Mouse (Mus musculus) right cerebral cortex, postnatal 36 days (tissue): ENCODE results near the gene Draxin.
"Not testable (repeated sequence)": the region's sequence is repeated elsewhere in the genome, so short reads cannot be mapped to it uniquely, and the experiment has no call there.

Experiments used
- DNase-seq, 2 experiments: peaks; one replicate each; pipeline ENCODE4 v3.0.0; 2022; ENCODE audit warnings: low spot score in 2 of 2, mixed read lengths in 1 of 2

The Draxin gene

GRCm38 (mm10) chr4:148152547-148152946 lies 22.0 kb upstream of the Draxin start:
- DNase-seq = no peak

DNA sequence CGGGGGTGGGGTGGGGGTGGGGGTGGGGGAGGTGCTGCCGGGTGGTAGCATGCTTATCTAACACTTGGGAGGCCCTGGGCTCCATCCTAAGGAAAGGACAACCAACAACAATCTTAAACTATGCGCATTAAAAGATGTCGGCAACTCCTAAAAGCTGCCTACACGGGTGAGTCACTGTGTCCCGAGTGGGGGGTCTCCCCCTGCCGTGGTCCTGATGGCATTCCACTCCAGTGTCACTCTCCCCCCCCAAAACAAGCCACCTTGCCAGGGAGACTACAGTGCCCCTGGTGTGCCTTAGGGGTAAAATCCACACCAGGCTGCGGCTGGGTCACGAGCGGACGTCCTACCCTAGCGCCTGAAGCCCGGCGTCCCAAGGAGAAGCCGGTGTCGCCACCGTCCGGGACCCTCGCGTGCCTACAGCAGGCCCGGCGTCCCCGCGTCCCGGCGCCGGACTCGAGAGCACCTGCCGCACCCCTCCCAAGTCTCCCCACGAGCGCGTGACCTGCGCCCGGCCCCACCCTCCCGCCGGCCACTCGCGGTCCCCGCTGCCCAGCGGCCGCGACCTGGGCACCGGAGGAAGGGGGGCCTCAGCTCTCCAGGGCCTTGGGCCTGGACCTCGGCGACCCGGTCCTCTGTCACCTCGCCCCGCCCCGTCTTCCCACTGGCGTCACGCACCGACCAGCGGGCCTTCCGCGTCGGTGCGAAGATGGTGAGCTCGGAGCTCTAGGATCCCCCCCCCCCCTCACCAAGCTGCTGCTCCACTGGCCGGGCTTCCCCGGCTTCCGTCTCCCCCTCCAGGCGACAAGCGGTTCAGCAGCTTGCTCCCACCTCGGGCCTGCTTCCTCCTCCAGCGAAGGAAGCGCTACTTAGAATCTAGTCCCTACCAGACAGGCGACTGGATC lies 21.0 kb upstream of the Draxin start, which contains the start of gene Fbxo6:
Gene Fbxo6, minus strand, starts transcription at position 874 of the 902 bp plus-strand sequence.
- peak; percentile 79 to 85 for DNase-seq

DNA sequence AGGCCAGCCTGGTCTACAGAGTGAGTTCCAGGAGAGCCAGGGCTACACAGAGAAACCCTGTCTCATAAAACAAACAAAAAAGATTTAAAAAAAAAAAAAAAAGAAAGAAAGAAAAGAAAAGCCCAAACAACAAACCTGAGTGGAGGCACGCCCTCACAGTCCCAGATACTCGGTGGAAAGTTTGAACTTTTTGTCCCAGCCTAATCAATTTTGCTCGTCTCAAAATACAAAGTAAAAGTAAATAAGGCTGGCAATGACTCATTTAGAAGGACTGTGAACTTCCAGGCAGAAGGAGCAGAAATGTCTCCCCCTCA lies 20.4 kb upstream of the Draxin start:
- no peak for DNase-seq

GRCm38 (mm10) chr4:148150242-148150641 lies 19.7 kb upstream of the Draxin start:
- DNase-seq = no peak

DNA sequence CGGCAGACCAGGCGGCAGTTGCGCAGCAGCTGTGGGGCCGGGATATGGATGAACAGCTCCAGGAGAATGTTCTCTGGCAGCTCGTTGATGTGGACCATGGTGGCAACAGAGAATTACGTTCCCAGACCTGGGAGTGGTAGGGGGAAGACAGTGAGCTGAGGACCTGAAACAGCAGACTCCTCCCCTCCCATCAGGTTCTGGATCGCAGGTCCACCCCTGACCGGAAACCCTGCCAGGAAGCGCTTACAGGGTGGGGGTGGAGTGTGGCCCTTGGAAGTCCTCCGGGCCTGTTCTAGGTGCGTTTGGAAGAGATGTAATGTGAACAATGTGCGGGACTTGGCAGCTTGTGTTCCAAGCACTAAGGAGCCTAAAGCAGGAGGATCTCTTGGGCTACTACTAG lies 19.0 kb upstream of the Draxin start:
- no peak for DNase-seq

DNA sequence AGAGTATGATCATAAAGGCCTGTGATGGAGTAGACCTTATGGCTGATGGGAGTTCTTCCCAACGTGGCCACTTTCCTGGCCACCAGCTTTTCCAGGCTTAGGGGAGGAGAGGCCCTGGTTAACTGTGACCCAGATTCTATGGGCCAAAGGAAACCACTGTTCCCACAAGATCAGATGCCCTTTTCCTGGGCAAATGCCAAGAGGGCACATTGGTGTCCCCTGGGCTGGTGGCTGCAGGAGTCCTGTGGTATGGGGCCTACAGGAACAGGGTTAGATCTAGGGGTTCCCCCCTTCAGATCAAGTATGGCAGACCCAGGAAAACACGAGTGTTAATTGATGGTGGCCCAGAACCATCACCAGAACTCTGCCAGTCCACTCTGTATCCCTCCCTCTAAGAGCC lies 17.2 kb upstream of the Draxin start:
- DNase-seq = no peak

DNA sequence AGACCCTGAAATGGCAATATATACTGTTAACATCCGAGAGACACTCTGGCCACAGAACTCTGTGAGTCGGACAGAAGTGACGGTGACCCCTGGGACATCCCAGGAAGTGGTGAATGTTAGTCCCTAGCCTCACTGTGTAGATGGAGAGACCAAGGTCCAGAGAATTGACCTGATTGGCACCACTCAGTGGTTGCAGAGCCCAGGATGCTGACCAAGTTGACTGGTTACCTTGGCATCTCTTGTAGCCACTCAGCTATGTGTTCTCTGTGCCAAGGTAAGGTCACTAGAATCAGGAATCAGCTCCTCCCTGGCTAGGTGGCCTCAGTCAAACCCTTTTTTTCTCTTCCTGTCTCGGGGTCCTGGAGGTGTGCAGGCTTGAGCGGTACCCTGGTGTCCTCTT lies 13.2 kb upstream of the Draxin start:
- DNase-seq = no peak

- DNase-seq = peak; percentile 87
Measured at GRCm38 (mm10) chr4:148140098-148141011, 9.9 kb upstream of the Draxin start.

GRCm38 (mm10) chr4:148139767-148140097 lies 9.2 kb upstream of the Draxin start:
- DNase-seq = no peak

- DNase-seq = no peak
Measured at GRCm38 (mm10) chr4:148137503-148137902, 7.0 kb upstream of the Draxin start.

GRCm38 (mm10) chr4:148134988-148135387 lies 4.5 kb upstream of the Draxin start:
- no peak for DNase-seq

DNA sequence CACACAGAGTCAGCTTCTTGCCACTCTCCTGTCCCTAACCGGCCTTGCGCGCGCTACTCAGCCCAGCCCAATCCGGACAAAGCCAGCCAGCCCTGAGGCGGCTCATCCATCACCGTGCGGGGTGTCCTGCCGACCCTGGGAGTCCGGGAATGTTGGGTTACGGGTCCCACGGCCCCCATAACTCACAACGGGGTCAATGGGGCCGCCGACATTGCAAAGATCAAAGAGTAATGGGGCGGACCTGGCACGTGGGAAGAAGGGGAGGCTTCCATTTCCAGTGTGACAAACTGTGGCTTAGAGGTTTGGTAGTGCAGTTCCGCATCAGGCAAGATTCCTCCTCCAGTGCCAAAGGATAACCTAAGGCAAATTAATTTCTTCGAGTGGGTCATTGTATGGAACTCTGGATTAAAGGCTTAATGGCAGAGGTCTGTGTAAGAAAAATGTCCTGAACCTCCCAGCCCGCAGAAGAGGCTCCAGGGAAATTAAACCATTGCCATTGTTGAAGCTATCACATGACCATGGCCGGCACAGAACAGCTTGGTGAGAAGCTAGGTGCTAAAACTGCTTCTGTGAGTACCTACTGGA lies 1.1 kb upstream of the Draxin start:
- DNase-seq = no peak

- DNase-seq = no peak
Measured at GRCm38 (mm10) chr4:148130133-148130532, 365 bp downstream of the Draxin start, which contains the start of gene Mad2l2. Mad2l2 (plus strand) TSS chr4:148130384.

DNA sequence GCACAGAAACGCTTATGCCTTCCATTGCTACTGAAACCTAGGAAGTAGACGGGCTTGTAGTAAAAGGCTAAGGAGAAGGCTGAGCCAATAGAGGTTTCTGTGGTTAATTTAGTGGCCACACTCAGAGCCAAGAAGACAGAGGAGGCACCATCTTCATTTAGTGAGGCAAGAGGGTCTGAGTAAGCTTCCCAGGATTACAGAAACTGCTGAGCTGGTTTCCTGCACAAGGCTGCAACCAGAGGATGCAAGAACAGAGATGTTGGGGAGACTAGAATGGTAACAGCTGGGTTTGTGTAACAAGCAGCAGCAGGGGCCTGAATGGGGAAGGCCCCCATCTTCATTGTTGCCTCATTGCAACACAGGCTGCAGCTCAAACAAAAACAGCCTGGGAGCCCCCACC lies 1.8 kb downstream of the Draxin start:
- DNase-seq = no peak

DNA sequence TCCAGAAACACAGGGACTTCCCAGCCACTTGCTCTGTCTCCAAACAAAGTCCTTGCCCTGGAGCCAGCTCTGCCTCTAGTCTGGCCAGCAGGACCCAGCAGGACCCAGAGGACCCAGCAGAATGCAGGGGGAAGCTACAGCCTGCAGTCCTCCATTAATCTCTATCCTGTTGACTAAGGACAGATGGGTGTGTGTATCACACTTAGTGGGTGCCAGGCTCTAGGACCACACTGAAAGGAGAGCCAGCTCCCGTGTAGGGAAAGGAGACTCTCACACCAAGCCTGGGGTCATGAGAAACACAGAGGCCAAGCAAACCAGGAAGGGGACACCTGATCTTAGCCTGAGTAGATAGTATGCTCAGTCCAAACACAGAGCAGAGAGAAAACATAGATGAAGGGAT lies 2.3 kb downstream of the Draxin start:
- no peak for DNase-seq

GRCm38 (mm10) chr4:148122694-148123066 lies 7.8 kb downstream of the Draxin start:
- DNase-seq = no peak

DNA sequence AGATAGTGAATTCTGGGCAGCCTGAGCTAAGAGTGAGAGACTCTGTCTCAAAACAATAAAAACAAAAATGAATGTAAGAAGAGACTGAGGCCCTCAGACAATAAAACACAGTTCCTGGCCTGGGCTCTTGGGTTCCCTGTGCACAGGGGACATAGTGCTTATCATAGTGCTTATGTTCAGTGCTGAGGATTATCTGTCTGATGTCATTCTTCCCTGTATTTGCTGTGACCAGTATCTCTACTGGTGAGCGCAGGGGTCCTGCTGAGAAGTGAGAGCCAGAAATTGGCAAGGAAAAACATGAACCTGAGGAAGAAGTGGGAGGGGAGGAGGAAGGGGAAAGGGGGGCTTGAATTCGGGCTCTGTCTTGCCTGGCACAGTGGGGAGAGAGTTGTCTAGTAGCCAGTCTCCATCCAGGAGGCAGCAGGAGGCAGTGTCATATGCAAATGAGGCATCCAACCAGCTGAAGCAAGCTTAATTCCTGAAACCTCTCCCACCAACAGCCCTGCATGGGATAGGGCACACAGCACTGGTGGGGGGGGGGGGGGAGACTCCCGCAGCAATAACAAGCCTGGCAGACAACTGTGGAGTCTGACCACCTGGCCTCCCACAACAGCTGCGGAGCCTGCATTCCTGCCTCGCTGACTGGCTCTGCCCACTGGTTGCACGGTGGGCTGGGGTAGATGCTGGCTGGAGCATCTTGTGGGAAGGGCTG lies 8.4 kb downstream of the Draxin start:
- DNase-seq = no peak

DNA sequence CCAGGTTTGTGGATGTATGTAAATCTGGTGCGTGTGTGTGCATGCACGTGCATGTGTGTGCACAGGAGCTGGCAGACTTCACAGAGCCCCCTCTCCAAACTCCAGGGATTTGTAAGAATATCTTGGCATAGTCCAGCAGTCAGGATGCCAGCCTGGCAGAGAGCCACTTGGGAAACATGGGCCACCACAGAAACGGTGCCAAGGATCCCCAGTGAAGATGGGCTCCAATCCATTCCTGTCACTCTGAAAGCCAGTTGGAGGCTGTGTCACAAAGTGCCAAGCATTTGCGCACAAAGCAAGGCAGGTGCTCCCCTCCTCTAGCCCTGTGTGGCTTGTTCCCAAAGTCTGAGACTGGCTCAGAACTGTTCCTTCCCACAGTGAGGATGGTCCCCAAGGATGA lies 9.1 kb downstream of the Draxin start:
- DNase-seq = peak in 1 of 2 experiments; percentile 49

DNA sequence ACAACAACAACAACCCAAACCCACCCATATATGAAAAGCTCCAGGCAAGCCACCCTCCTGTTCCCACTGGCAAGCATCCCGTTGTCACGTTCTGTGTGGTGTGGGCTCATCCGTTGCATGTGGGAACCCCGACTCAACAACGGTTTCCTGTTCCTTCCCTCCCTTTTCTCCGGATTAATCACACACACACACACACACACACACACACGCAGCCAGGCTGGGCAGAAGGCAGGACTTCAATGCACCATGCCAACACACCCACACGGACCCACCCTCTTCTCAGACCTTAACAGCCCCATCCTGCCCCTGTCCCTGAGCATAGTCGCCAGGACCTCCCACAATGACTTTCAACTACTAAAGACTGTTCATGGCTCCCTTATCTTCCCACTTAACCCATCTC lies 9.9 kb downstream of the Draxin start:
- no peak for DNase-seq

DNA sequence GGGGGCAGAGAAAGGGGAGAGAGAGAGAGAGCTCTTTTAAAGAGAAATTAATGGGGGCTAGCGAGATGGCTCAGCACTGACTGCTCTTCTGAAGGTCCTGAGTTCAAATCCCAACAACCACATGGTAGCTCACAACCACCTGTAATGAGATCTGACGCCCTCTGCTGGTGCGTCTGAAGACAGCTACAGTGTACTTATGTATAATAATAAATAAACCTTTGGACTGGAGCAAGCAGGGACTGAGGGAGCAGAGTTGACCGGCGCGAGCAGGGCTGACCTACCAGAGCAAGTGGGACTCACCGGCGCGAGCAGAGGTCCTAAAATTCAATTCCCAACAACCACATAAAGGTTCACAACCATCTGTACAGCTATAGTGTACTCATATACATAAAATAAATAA lies 10.9 kb downstream of the Draxin start:
- DNase-seq = not testable (repeated sequence)

DNA sequence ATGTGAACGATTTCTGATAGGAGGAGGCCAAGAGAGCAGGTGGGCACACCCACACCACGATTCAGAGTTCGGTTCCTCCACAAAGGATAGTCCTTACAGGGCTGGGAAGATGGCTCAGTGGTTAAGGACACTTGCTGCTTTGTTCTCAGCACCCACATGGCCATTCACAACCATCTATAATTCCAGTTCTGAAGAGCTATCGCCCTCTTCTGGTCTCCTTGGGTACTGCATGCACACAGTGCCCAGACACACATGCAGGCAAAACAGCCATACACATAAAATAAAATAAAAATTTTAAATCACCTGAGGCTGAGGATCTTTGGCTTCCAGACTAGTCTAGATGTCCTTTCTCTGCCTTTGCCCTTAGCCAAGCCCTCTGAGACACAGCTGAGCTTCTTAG lies 13.1 kb downstream of the Draxin start:
- DNase-seq = no peak

DNA sequence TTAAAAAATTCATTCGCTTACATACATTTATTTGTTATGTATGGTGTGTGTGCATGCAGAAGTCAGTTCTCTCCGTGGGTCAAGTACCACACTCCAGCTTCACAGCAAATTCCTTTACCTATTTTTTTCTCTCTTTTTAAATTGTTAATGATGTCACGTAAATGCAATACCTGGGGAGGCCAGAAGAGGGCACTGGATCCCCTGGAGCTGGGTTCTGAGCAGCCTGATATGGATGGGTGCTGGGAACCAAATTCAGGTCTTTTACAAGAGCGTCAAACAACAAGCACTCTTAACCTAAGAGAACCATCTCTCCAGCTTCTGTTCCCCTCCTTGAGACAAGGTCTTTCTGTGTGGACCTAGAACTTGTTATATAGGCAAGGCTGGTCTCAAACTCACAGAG lies 13.8 kb downstream of the Draxin start:
- DNase-seq = no peak
